Mouse (Mus musculus): ENCODE measurements around the gene BC005624. TPM values are rescaled to one million over a fixed set of nuclear protein-coding genes. Genes with fewer than 3 reads are reported as not detected.

BC005624 gene
- polyA plus RNA-seq, 1 experiment from 2014 or later, result 62.0 TPM

Other genes with a start within 250 kb of the BC005624 start
- 3.3 and 4.8 TPM in 2 replicates for gene 1700001O22Rik, start 178.5 kb downstream of the BC005624 start, polyA plus RNA-seq (2016; fragmentation: Nextera tagmentation; extraction: Ambion mirVana)
- 124 and 131 TPM in 2 replicates for gene Ntmt1, start 174.4 kb downstream of the BC005624 start, polyA plus RNA-seq (2016; fragmentation: Nextera tagmentation; extraction: Ambion mirVana)
- gene Asb6, start 151.9 kb downstream of the BC005624 start, polyA plus RNA-seq (2016; fragmentation: Nextera tagmentation; extraction: Ambion mirVana), result 47.5 and 51.2 TPM in 2 replicates
- gene Prrx2, start 147.2 kb downstream of the BC005624 start, polyA plus RNA-seq (2016; fragmentation: Nextera tagmentation; extraction: Ambion mirVana), result 27.7 and 31.9 TPM in 2 replicates
- gene Ptges, start 52.3 kb downstream of the BC005624 start, polyA plus RNA-seq (2016; fragmentation: Nextera tagmentation; extraction: Ambion mirVana), result 5.1 and 7.3 TPM in 2 replicates
- 23.6 and 24.2 TPM in 2 replicates for gene Tor1b, start 29.2 kb downstream of the BC005624 start, polyA plus RNA-seq (2016; fragmentation: Nextera tagmentation; extraction: Ambion mirVana)
- gene Tor1a, start 14.3 kb downstream of the BC005624 start, polyA plus RNA-seq (2016; fragmentation: Nextera tagmentation; extraction: Ambion mirVana), result 84.9 and 89.6 TPM in 2 replicates
- 18.0 and 18.1 TPM in 2 replicates for gene Usp20, start 78 bp upstream of the BC005624 start, polyA plus RNA-seq (2016; fragmentation: Nextera tagmentation; extraction: Ambion mirVana)
- 12.5 and 13.3 TPM in 2 replicates for gene Fnbp1, start 159.8 kb upstream of the BC005624 start, polyA plus RNA-seq (2016; fragmentation: Nextera tagmentation; extraction: Ambion mirVana)
- 28.7 and 32.8 TPM in 2 replicates for gene Gpr107, start 170.1 kb upstream of the BC005624 start, polyA plus RNA-seq (2016; fragmentation: Nextera tagmentation; extraction: Ambion mirVana)

Measured in forebrain, embryonic 10.5 days (tissue).